Mouse (Mus musculus) urinary bladder, postnatal 36 days (tissue): ENCODE results near the gene Sec14l2.
"Not testable (repeated sequence)": the region's sequence is repeated elsewhere in the genome, so short reads cannot be mapped to it uniquely, and the experiment has no call there.

Experiments used
- DNase-seq, 2 experiments: peaks; one replicate each; pipeline ENCODE4 v3.0.0; 2022; ENCODE audit warnings: low spot score in 2 of 2, mixed read lengths in 1 of 2

Gene Sec14l2

DNA sequence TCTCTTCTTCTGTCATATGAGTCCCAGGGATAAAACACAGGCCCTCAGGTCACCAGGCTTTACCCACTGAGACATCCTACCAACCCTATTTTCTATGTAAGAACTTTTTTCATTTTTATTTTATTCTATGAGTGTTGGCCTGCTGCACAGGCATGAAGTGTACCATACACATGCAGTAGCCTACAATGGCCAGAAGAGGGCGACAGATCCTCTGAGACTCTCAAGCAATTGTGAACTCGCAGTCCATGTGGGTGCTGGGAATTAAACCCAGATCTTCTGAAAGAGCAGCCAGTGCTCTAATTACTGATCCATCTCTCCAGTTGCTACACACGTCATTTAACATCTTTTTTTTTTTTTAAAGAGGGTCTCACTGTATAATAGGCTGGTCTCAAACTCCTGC lies 10.2 kb upstream of the Sec14l2 start:
- no peak for DNase-seq

DNA sequence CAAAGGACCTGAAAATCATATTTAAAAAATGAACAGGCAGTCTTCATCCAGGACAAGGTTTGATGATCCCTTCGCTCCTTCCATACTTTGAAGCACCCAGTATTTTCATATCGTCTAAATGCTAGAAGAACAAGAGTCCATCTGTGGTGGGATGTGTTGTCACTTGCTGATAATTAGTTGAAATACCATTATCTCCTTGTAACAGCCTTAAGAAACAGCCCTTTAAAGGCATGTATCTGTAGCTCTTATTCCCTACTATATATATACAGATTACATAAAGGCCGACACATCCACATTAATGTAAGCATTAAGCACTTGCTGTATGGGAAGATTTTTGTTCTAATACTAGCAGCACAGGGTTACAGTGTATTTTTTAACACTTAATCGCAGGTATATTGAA lies 5.2 kb upstream of the Sec14l2 start:
- not testable (repeated sequence) for DNase-seq

DNA sequence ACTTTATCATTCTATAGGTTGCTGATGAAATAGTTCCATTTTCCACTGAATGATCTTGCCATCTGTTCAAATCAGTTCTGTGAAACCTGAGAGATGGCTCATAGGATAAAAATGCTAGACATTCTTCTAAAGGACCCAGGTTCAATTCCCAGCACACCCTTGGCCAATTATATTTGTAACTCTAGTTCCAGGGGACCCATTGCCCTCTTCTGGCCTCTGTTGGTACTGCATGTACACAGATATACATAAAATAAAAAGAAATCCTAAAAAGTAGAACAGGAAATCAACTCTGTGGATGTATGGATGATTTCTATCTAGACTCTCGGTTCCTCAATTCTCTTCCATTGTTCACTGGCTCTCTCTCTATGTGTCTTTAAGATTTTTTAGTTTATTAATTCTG lies 3.8 kb upstream of the Sec14l2 start:
- no peak for DNase-seq

DNA sequence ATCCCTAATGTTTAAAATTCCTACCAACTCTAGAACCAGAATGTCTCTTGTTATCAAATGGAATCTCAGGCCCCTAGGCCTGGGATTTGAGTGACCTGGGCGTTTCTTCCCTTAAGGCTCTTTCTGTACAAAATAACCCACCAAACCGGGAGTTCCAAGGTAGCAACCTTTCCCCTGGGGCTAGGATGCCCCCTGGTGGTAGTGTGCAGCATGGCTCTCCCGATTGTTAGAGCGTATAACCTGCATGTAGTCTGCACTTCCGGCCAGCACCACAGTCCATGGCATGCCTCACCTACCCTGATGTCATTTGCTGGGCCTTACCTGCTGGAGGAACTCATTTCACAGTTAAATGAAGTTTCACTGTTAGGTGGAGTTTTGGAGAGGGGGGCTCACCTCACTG lies 707 bp upstream of the Sec14l2 start:
- peak in 1 of 2 experiments; percentile 28 for DNase-seq

DNA sequence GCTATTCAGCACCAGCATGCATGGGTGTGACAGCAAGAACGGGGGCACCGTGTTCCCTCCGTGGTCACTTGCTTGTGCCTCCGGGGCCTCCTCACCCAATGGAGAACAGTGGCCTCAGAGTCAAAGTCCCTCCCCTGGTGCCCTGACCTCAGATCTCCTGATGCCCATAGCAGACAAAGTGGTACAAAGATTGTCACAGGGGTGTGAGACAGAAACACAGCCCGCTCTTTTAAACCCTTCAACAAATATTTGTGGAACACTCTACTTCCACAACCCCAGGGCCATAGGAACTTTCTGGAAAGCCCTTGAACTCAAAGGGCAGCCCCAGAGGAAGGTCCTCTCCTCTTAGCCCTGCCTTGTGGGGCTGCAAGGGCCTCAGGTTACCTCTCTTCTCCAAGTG lies 989 bp downstream of the Sec14l2 start:
- DNase-seq, result no peak

DNA sequence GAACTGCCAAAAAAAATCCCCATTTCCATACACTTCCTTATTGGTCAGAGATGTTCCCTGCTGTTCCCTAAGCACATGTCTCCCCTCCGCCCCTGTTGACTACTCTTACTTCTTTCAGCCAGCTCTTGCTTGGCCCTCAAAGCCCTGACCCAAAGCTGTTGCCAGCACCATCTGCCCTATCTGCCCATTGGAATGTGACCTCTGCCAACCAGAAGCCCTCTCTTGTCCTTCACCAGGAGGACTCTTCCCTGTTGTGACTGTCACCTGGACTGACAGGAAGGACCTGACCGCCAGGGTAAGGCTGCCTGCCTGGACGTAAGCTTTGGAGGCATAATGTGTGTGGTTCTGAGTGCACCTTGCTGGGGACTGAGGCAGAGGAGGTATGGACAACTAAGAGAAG lies 1.5 kb downstream of the Sec14l2 start:
- no peak for DNase-seq

DNA sequence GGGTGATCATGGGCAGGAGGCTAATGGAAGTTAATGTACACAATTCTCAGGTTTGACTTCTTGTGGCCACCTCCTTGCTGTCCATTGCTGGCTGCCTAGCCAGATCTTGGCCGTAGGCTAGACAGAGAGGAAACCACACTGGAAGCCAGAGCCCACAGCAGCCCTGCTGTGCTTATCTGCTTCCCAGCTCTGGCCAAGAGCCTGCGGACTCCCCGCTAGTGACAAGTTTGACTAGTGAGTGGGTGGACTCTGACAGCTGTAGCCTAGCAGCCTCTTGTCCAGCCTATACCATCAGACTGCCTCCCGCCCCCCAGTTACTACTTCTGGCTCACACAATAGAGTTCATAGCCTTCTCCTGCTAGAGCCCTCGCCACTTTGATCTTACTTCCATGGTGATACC lies 3.6 kb downstream of the Sec14l2 start:
- no peak for DNase-seq

DNA sequence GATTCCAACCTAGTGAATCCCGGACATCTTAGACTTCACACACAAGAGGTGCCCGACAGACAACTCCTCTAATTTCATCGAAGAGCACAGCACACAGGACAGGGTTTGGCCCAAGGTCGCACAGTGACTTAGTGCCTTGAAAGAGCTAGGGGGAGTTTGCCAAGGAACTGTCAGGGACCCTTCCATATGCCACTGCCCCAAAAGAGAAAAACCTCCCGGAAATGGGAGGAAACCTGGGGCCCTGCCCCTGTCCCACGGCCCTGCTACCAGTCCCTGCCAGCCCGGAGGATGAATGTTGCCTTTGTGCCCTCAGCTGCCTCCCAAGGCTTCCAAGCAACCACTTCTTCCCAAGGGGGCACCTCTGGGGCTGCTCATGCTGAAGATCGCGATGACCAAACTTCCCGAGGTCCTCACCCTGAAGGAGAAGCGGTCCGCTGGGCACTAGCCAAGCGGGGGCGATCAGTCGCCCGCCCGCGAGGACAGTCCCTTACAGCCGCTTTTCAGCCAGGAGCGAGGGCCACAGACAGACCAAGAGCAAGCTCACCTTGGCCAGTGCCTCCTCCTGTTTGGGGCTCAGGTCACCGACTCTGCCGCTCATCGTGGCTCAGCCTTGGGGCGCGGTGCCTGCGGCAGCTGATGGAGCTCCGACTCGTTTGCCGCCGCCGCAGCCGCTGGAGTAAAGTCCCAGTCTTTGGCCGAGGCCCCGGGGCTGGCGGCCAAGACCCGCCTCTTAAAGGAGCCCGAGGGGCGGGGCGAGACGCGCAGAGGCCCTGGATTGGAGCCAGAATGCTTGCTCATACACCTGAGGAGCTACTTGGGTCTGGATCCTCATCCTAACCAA lies 4.9 kb downstream of the Sec14l2 start:
- peak; percentile 70 to 78 for DNase-seq

DNA sequence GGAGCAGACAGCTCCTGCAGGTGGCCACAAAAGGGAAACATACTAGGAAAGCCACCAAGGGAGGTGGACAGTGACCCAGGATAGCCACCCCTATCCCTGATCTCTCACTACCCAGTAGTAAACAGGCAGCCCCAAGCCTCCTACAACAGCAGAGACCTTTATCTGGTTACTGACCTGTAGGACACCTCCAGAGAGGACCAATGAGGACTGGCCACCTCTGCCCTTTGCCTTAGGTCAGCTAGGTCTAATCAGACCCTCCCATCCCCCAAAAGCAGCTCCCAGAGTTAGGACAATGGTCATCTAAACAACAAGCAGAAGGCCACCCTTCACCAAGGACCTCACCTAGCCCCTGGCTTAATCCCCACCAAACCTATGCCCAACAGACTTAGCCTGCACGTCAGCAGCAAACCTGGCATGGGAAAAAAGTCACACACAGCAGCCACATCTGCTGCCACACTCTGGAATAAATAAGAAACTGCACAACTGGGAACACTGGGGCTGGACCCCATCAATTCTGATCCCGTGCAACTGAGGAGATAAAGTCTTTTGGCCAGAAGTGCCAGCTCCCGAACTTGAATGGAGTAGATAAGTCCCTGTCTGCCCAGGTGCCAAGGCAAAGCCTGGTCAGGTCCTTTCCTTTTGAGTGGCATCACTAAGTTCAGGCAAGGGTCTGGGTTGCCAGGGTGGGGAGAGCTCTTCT lies 5.7 kb downstream of the Sec14l2 start:
- DNase-seq, result no peak

DNA sequence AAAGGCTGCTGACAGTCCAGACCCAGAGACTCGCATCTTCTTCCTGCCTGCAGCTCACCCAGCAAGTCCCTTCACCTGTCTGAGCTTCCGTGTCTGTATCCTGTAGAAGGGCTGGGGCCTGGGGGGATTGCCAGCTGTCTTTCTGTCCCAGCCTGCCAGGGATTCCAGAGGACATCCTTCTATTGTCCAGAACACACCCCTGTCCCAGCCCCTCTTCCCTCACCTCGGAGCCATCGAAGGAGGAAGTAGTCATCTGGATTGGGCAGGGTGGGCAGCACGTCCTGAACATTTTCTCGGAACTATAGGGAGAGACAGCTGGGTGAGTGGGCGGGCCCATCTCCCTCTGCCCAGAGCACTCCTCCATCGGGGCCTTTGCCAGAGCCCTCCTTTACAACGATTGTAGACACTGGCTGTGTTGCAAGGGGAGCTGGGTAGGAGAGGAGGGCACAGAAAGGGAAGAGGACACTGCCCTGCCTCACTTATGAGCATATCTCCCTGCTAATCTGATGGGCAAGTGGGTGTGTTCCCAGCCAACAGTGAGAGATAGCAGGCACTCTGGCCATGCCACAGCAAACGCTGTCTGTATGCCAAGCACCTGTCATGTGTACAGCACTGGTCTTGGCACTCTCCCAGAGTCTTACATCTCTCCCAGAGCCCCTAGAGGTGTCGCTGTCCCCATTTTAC lies 6.6 kb downstream of the Sec14l2 start:
- DNase-seq, result no peak

DNA sequence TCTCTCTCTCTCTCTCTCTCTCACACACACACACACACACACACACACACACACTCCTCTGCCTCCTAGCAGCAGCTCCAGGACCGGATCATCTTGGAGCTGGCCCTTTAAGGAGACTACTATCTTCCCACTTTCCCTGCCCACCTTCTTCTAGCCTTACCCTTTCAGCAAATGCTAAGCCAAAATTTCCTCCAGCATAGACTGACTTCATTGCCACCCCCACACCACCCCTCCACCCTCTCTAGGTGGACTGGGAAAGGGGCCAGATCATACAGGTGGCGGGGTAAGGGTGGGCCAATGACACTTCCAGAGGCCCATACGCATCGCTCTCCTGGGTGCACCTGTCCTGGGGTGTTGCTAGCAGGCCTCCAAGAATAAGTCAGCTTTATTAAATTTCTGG lies 7.8 kb downstream of the Sec14l2 start:
- DNase-seq, result no peak

DNA sequence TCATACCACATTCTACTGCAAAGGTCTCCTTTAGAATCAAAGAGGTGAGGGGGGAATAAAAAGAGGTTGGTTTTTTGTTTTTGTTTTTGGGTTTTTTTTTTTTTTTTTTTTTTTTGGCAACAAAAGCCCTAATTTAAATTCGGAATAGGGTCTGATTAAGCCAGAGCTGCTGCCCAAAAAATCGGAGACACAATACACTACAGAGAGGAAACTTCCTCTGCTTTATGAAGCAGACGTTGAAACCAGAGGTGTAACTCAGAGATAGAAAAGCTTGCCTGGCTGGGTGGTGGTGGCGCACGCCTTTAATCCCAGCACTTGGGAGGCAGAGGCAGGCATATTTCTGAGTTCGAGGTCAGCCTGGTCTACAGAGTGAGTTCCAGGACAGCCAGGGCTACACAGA lies 8.7 kb downstream of the Sec14l2 start:
- DNase-seq, result not testable (repeated sequence)

DNA sequence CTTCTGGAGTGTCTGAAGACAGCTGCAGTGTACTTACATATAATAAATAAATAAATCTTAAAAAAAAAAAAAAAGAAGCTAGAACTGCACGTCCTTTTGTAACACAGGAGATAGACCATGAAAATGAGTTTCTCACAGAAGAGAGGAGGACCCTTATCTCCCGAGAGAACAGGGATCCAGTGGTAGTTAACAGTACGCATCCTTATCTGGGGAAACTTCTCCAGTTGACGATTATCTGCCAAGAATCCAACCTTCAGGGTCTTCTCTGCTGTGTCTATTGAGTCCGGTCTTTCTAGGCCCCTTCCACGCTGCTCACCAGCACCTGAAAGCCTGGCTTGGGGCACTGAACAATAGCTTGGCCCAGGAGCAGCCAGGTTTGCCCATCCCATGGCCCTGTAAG lies 9.2 kb downstream of the Sec14l2 start:
- no peak for DNase-seq

DNA sequence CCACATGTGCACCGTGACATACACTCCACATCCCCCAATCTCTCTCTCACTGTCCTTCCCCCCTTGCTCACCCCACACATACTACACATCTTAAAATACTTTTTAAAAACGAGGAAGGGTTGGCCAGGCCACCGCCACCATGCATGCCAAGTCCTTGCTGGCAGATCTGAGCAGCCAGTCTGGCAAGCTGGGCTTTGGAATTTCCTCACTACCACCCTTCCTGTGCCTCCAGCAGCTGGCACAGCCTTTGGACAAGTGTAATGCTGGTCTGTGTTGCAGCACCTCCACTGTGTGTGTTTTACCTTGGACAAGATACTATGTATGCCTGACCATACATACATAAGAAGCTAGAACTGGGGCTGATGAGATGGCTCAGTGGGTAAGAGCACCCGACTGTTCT lies 9.7 kb downstream of the Sec14l2 start:
- no peak for DNase-seq

DNA sequence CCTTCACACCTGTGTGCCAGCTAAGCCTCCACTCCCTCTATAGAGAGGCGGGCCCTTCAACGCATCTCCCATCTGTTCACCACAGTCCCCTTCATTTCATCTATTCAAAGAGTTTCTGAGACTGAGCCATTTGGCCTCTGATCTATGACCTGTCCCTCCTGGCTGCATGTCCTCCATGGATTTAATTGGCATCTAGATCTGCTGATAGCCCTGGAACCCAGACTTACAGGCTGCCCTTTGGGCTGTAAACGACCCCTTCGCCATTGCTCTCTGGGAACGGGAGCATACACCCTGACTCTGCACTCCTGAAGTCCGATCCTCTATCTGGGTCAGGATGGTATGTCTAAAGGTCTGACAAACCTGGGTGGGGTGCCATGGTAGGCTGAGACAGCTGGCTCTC lies 10.4 kb downstream of the Sec14l2 start:
- no peak for DNase-seq

DNA sequence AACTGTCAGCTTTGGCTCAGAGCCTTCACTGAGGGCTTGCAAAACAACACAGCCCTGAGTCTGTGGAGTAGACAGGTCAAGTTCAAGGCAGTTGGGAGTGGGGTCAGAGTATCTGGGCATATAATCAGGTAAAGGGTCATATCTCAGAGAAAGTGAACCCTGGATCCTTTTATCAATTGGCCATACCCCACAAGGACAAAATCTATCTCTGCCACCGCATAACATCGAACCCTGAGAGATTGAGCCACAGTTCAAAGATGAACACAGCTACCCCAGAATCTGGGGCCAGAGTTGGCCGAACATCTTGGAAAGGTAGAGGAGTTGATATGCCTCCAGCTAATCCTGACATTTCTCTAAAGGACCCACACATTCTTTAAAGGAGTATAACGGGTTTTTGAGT lies 11.2 kb downstream of the Sec14l2 start:
- DNase-seq, result no peak

DNA sequence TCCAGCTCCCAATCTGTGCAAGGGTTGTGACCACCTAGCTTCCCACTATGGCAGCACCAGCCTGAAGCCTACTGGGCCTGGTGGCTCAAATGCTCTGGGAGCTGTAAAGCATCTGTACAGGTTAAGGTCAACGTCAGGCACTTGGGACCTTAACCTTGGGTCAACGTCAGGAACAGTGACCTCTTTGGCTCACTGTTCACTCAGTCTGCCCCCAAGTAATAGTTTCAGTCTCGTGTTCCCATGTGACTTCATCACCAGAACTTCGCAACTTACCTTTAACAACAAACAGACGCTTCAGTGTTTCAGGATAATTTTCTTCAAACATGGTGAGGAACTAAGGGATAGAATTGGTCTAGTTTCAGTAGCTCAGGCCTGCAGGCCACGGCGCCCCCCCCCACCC lies 14.5 kb downstream of the Sec14l2 start:
- DNase-seq, result no peak

DNA sequence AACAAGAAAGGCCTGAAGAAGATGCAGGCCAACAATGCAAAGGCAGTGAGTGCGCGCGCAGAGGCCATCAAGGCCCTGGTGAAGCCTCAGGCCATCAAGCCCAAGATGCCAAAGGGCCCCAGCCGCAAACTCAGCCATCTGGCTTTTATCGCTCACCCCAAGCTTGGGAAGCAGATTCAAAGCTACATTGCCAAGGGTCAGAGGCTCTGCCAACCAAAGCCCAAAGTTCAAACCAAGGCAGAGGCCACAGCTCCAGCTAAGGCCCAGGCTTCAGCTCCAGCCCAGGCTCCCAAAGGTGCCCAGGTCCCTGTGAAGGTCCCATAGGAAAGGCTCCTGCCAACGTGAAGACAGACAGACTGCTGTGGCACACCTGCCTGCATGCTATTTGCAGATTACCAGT lies 15.3 kb downstream of the Sec14l2 start:
- not testable (repeated sequence) for DNase-seq

DNA sequence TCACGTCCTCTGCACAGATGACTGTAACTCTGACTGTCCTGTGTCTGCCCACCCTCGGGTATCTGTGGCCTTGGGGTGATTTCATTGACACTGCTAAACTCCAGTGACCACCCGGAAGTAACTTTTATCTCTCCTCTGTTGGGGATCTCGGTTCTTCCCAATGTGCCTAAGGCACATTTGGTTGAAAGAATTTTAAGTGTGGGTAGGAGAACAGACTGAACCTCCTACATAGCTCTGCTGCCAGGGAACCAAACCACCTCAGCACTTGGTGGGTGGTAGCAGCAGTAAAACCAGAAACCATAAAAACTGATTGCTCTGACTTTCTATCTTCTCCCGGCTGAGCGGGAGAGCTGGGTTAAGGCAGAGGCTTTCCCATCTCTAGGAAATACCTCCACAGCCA lies 17.8 kb downstream of the Sec14l2 start:
- DNase-seq, result no peak

DNA sequence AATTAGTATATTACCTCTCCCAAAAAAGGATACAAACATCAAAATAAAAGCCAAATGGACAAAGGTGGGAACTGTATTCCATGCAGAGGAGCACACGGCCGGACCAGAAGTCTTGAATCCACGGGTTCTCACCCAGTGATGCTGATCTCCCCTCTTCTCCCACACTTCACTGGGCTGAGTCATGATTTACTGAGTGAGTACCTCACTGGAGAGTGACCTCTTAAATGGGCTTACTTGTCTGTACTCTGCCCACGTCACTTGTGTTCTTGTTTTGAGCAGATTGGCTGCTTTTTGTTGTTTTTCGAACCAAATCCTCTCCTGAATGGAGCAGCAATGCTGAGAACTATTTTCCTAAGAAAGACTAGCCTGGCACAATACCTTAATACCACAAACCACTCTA lies 18.2 kb downstream of the Sec14l2 start:
- DNase-seq, result no peak

DNA sequence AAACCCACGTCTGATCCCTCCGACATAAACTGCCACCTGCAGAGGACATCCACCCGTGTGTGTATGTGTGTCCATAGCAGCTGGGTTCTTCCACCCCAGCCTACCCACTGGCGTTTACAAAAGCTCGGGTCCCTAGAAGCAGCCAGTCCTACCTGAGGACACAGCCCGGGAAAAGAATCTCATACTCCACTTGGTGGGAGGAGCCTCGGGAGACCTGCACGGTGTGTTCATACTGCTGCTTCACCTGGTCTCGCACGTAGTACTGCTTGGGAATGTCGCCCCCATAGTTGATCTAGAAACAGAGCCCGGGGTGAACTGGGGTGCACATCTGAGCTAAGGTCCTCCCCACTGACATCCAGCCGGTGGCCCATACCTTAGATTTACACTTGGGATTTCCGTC lies 19.7 kb downstream of the Sec14l2 start:
- DNase-seq, result no peak

DNA sequence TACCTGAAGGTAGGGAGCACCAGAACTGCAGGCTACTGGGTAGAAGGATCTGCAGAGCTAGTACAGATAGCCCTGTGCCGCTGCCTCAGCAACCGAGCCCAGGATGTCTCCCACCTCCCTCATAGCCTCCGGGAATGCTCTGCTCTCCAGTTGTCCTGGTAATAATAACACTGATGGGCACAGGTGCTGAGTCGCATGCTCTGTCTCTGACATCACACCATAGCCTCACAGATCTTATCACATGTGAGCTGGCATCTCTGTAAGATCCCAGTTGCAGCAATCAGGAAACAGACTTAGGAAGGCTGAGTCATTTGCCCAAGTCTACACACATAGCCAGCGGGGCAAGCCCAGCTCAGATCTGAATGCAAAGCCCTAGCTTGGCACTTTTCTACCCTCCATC lies 21.4 kb downstream of the Sec14l2 start:
- DNase-seq, result peak; percentile 10 to 12

DNA sequence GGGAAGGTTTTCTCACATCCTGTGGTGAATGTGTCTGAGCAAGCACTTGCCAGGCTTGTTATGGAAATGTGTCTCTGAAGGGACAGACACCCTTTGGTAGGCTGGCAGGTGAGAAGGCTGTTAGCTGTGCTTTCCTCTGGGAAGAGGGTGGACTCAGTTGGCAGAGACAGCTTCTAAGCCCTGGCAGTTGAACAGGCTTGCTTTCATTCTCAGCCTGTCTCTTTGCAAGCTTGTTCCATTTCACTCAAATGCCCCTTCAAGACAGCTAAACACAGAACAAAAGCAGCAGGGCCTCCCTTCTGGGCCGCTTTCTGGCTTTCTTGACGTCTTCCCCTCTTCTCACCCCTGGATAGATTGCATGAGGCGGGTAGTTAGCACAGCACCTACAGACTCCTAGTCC lies 23.8 kb downstream of the Sec14l2 start:
- DNase-seq, result no peak
